8 mouse cellular contexts compared by ENCODE assay signal in genomic region chr7:143068882-143069591, GRCm38 (mm10). TPM values are rescaled to one million over a fixed set of nuclear protein-coding genes. Genes with fewer than 3 reads are reported as not detected.
DNase-seq lines count a peak whose midpoint lies in the region; ATAC-seq and TF ChIP-seq lines count a peak whose summit lies in the region.

TSS of gene Tssc4 (plus strand) at chr7:143069249.

- H3K9ac ChIP-seq in hindbrain, embryonic 13.5 days: peak within 1 kb of the TSS; percentile 91

- POLR2A ChIA-PET in Patski (lab: Charles Lee): interaction anchor here (0.8 to 2.2 kb wide), 6 partner anchors 10 to 61 kb away, joined by 4 to 15 read pairs (median 7); partner anchors contain the start of gene Cd81

- peak; percentile 81 for ATAC-seq in Patski
- ATAC-seq in hindbrain, embryonic 13.5 days (ENCODE audit: low FRiP score): peak; percentile 97

- in situ Hi-C loops in Patski (cut with MboI; ENCODE audit: low pct_unique_long_range_greater_than_20kb): no loop called here

- peaks cover 34% of the 10 kb centered on the region for H3K4me1 ChIP-seq in hindbrain, embryonic 13.5 days (replicated peaks)

- no peak for TF ChIP-seq CTCF in Patski (IDR thresholded peaks at IDR 0.05)

- no peaks in the 10 kb centered on the region for H3K9me3 ChIP-seq in hindbrain, embryonic 13.5 days

- DNase-seq in Patski (ENCODE audit: low read depth, low spot score): peak; percentile 96
- peak; percentile 98 to 99 for DNase-seq in cerebellum, postnatal 14 days
- peak; percentile 97 to 99 for DNase-seq in frontal cortex, postnatal 14 days (ENCODE audit: low spot score in 2 of 2)
- peak; percentile 88 to 91 for DNase-seq in layer of hippocampus, postnatal 25 days (ENCODE audit: extremely low spot score in 1 of 2, low spot score in 1 of 2)
- peak; percentile 99 for DNase-seq in lung, postnatal 25 days (ENCODE audit: low spot score)
- peak; percentile 100 for DNase-seq in retina, embryonic 14.5 days (ENCODE audit: low spot score)
- peak; percentile 92 for DNase-seq in thymus, postnatal 4 days

- under 1% methylated on average over 51 of the region's 51 CpGs for WGBS in hindbrain, embryonic 13.5 days

- peak within 1 kb of the TSS; percentile 84 for H3K4me3 ChIP-seq in hindbrain, embryonic 13.5 days

- peak within 1 kb of the TSS; percentile 98 for H3K27ac ChIP-seq in hindbrain, embryonic 13.5 days

- H3K27me3 ChIP-seq in Patski: no peaks in the 10 kb centered on the region
- no peaks in the 10 kb centered on the region for H3K27me3 ChIP-seq in hindbrain, embryonic 13.5 days

- CTCF ChIA-PET in Patski (lab: Charles Lee): interaction anchor here (1.6 to 4.6 kb wide), 3 partner anchors 17 to 61 kb away, joined by 4 to 18 read pairs (median 5); no protein-coding TSS in a partner anchor

- H3K36me3 ChIP-seq in hindbrain, embryonic 13.5 days: peaks cover 39% of the 10 kb centered on the region

- peak within 1 kb of the TSS; percentile 100 for H3K4me2 ChIP-seq in hindbrain, embryonic 13.5 days

RNA-seq across cellular contexts. Expression of gene Tssc4, which starts in this region (rescaled TPM):
- 42.0 TPM for polyA plus RNA-seq in Patski (2021)
- polyA plus RNA-seq in hindbrain, embryonic 13.5 days (2015; fragmentation: Nextera tagmentation; extraction: Ambion mirVana): 90.8 and 99.3 TPM in 2 replicates
- 10 to 100 TPM; 47.0 to 50.4 TPM for total RNA-seq in layer of hippocampus, postnatal 25 days (2021)

Comparison
In these comparisons a context has a peak if more than half of its experiments do, and no peak if none do; other contexts are left out.
1. Peak in every context shown above with its lines: DNase-seq, ATAC-seq, H3K4me3 ChIP-seq and H3K27ac ChIP-seq.